Mouse (Mus musculus) thymus, adult 2 months (tissue): ENCODE measurements around the gene Car10. TPM values are rescaled to one million over a fixed set of nuclear protein-coding genes. Genes with fewer than 3 reads are reported as not detected.

Source experiments
- DNase-seq: peaks from one replicate; pipeline ENCODE4 v3.0.0; 2021
- H3K27ac ChIP-seq: fragments of 200-500 bp; 2 replicates; pipeline ENCODE4 v1.5.1; 2012; ENCODE audit warnings: low read length, control low read depth; ENCODE audit not compliant: control insufficient read depth, insufficient read depth
- H3K27me3 ChIP-seq: fragments of 200-500 bp; 2 replicates; pipeline ENCODE4 v1.6.1; 2012; ENCODE audit warnings: mild to moderate bottlenecking, low read length, moderate library complexity, mixed read lengths; ENCODE audit not compliant: control insufficient read depth, insufficient read depth
- H3K36me3 ChIP-seq: fragments of 200-500 bp; 2 replicates; pipeline ENCODE4 v1.6.1; 2012; ENCODE audit warnings: mild to moderate bottlenecking, low read length, moderate library complexity; ENCODE audit not compliant: control insufficient read depth, insufficient read depth
- H3K4me1 ChIP-seq: fragments of 200-500 bp; replicated peaks from 2 replicates; pipeline ENCODE4 v1.6.1; 2012; ENCODE audit warnings: low read length; ENCODE audit not compliant: control insufficient read depth, insufficient read depth
- H3K4me3 ChIP-seq: fragments of 200-500 bp; 2 replicates; pipeline ENCODE4 v1.5.1; 2012; ENCODE audit warnings: mild to moderate bottlenecking, low read length, control low read depth, moderate library complexity; ENCODE audit not compliant: control insufficient read depth, insufficient read depth
- CTCF ChIP-seq: fragments of 200-500 bp; IDR thresholded peaks from 2 replicates; pipeline ENCODE4 v1.5.1; 2012; ENCODE audit warnings: mild to moderate bottlenecking, control low read depth, low read length, moderate library complexity, borderline replicate concordance; ENCODE audit not compliant: control insufficient read depth, poor library complexity, insufficient read depth; ENCODE audit errors: extremely low read depth
- POLR2A ChIP-seq: fragments of 200-500 bp; IDR thresholded peaks from 2 replicates; pipeline ENCODE4 v1.6.1; 2012; ENCODE audit warnings: mild to moderate bottlenecking, low read length, control low read depth, moderate library complexity; ENCODE audit not compliant: control insufficient read depth, poor library complexity, insufficient read depth; ENCODE audit errors: extremely low read depth
- WGBS: fragments of 180-500 bp; shearing (Covaris S2); methylation state at CpG from one replicate; pipeline ENCODE4 v1.1.7; 2018; 5-methylcytosine and 5-hydroxymethylcytosine counted together
- polyA plus RNA-seq: library from polyadenylated mRNA; depleted of rRNA; stranded (reverse); fragments of >200 nt; gene quantifications from 2 replicates; pipeline ENCODE4 v1.2.3, GENCODE M21; 2012

Car10 gene
- polyA plus RNA-seq, 1 experiment: 0.03 TPM

GRCm38 (mm10) chr11:93581326-93581725 is 483.5 kb downstream of the Car10 start:
- DNase-seq: no peak
- no peak for TF ChIP-seq POLR2A
- no peak for TF ChIP-seq CTCF

GRCm38 (mm10) chr11:93587788-93588187 is 490.0 kb downstream of the Car10 start:
- no peak for DNase-seq
- H3K4me1 ChIP-seq: no peaks in the 10 kb centered on the region
- 89% methylated on average over 4 of the region's 4 CpGs for WGBS
- no peak overlapping the region for H3K27ac ChIP-seq
- TF ChIP-seq POLR2A: no peak
- no peak for TF ChIP-seq CTCF
- H3K36me3 ChIP-seq: no peaks in the 10 kb centered on the region
- H3K27me3 ChIP-seq: no peaks in the 10 kb centered on the region
- H3K4me3 ChIP-seq: no peak overlapping the region

More at GRCm38 (mm10) chr11:93581326-93581725, 483.5 kb downstream of the Car10 start:
- Histone ChIP-seq H3K4me1 (no peaks in the 10 kb centered on the region), H3K27ac (no peak overlapping the region), H3K36me3 (no peaks in the 10 kb centered on the region), H3K27me3 (no peaks in the 10 kb centered on the region), H3K4me3 (no peak overlapping the region)
- 53% methylated on average over 4 of the region's 4 CpGs for WGBS

DNA sequence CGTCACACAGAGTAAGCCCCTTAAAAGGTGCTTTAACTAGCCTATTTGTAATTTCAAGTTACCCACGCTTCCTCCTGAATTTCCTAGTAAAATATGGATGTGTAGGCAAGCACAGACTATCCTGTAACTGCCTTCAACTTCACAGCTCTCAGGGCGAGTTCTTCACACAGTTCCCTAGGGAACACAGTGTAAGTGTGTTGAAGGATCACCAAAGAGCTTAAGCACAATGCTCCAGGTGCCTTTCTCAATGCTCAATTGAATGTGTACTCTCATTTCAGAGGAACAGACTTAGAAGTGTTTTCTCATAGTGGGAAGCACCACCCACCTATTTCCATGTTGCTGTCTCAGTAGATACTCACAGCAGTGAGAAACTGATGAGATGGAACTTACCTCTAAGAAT is 492.8 kb downstream of the Car10 start:
- no peaks in the 10 kb centered on the region for H3K27me3 ChIP-seq
- WGBS: 85% methylated on average over 3 of the region's 3 CpGs
- H3K27ac ChIP-seq: no peak overlapping the region
- no peak for DNase-seq
- no peaks in the 10 kb centered on the region for H3K4me1 ChIP-seq
- TF ChIP-seq POLR2A: no peak
- no peak for TF ChIP-seq CTCF
- H3K4me3 ChIP-seq: no peak overlapping the region
- no peaks in the 10 kb centered on the region for H3K36me3 ChIP-seq

- DNase-seq: no peak
- no peaks in the 10 kb centered on the region for H3K27me3 ChIP-seq
- no peaks in the 10 kb centered on the region for H3K36me3 ChIP-seq
- no peak overlapping the region for H3K27ac ChIP-seq
- WGBS: 28% methylated on average over 2 of the region's 2 CpGs
- TF ChIP-seq POLR2A (no peak), CTCF (no peak)
- no peak overlapping the region for H3K4me3 ChIP-seq
- H3K4me1 ChIP-seq: no peaks in the 10 kb centered on the region
Observed at GRCm38 (mm10) chr11:93594033-93594432, 496.2 kb downstream of the Car10 start.

DNA sequence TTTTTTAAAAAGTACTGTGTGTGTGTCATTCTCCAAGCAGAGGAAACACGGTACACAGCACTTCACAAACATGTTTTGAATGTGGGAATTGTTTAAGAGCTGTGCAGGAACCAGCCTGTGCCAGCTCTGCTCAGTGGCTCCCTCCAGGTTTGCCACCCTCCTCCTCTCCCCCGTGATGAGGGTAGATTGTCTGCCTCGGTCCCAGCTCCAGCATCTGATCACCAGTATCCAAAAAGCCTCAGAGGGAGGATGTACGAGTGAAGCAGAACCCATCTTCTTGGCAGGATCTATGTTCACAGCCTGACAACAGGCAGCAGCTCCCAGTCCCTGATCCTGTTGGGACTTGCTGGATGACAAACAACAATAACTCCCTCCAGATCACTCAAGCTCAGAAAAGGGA is 500.3 kb downstream of the Car10 start:
- 68% methylated on average over 4 of the region's 4 CpGs for WGBS
- Histone ChIP-seq H3K4me3 (no peak overlapping the region), H3K36me3 (no peaks in the 10 kb centered on the region), H3K27me3 (no peaks in the 10 kb centered on the region), H3K4me1 (no peaks in the 10 kb centered on the region), H3K27ac (no peak overlapping the region)
- no peak for DNase-seq
- TF ChIP-seq POLR2A: no peak
- TF ChIP-seq CTCF: no peak

- H3K27me3 ChIP-seq: no peaks in the 10 kb centered on the region
- H3K27ac ChIP-seq: no peak overlapping the region
- H3K36me3 ChIP-seq: no peaks in the 10 kb centered on the region
- WGBS: 85% methylated on average over 3 of the region's 3 CpGs
- TF ChIP-seq POLR2A: no peak
- TF ChIP-seq CTCF: no peak
- no peak overlapping the region for H3K4me3 ChIP-seq
- no peaks in the 10 kb centered on the region for H3K4me1 ChIP-seq
- DNase-seq: no peak
Observed at GRCm38 (mm10) chr11:93599755-93600154, 501.9 kb downstream of the Car10 start.

DNA sequence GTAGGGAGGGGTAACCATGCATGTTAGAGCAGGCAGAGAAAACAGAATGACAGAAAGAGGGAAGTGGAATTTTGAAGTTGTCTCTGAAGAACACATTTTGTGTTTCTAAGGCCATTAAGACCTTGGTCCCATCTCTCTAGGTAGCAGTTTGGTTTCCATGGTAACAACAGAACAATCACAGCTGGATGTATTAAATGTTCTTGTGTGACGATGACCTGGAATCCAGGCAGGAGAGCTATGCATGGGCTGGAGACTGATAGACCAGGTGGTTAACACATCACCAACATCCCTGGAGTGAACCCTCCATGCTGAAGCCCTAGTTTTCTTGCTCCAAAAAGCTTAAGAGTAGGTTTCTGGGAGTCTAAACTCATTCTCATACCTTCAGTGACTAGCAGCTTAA is 505.7 kb downstream of the Car10 start:
- Histone ChIP-seq H3K27ac (no peak overlapping the region), H3K36me3 (no peaks in the 10 kb centered on the region), H3K4me3 (no peak overlapping the region), H3K4me1 (no peaks in the 10 kb centered on the region), H3K27me3 (no peaks in the 10 kb centered on the region)
- WGBS: 86% methylated on average over 1 of the region's 1 CpGs
- TF ChIP-seq POLR2A: no peak
- DNase-seq: no peak
